Mouse (Mus musculus) CD4-positive, CD25-positive, alpha-beta regulatory T cell, adult 9 weeks (primary cell): Measurements from ENCODE around the gene Slc25a42. TPM values are rescaled to one million over a fixed set of nuclear protein-coding genes. Genes with fewer than 3 reads are reported as not detected.

ENCODE experiments used
- polyA plus RNA-seq: library from polyadenylated mRNA; unstranded; fragments of 100-300 nt; shearing (Covaris generic); gene quantifications from one replicate; pipeline ENCODE4 v1.2.1, GENCODE M21; 2017

Gene Slc25a42
- polyA plus RNA-seq: 15.3 TPM

GRCm38 (mm10) chr8:70212112-70213055 lies at the start of gene Slc25a42:
Gene Slc25a42 (minus strand): TSS chr8:70212305.

DNA sequence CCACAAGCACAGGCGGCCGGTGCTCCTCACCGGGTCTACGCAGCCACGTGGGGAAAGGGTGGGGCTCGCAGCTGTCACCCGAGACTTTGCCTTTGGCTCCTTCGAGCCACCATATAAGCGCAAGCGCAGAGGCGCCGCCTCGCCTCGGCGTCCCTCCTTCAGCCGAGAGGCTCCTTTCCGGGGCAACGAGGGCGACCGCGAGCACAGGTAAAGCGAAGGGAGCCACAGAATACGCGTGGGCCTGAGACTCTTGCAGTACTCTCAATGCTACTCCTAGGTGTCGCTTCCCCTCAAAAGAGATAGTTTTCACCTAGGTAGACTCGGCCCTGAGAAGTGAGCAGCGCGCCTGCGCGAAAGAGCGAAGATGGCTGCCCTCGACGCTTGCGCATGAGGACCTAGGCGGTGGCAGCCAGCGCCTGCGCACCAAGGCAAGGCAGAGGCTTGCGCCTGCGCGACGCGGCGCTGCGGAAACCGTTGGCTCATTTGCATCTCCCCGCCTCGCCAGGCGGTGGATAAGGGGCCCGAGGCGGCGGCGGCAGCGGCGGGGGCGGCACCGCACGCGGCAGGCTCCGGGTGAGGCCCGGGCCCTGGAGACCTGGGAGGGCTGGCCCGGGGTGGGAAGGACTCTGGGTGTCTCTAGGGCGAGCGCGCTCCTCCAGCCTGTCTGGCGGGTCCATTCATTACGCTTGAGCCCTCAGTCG lies 22.1 kb upstream of the Slc25a42 start, which contains the start of the genes Sugp2 and Armc6:
TSS of gene Sugp2 (plus strand) at position 147 of the 701 bp plus-strand sequence.
TSS of gene Armc6 (minus strand) at position 387 of the 701 bp plus-strand sequence.

GRCm38 (mm10) chr8:70172043-70172681 lies 39.9 kb downstream of the Slc25a42 start, which contains the start of gene Tmem161a:
Gene Tmem161a (plus strand): TSS chr8:70172356.

GRCm38 (mm10) chr8:70139026-70139857 lies 72.9 kb downstream of the Slc25a42 start, which contains the start of the genes Rfxank, Borcs8 and Mef2b:
Gene Rfxank (minus strand): TSS chr8:70139154.
Gene Borcs8 (plus strand): TSS chr8:70139499.
Gene Mef2b (plus strand): TSS chr8:70139711.

Other genes with a start within 250 kb of the Slc25a42 start
- 14.8 TPM for gene Gatad2a, start 215.9 kb downstream of the Slc25a42 start, polyA plus RNA-seq
- gene Mau2, start 169.6 kb downstream of the Slc25a42 start, polyA plus RNA-seq: 25.3 TPM
- 74.4 TPM for gene Sugp1, start 169.5 kb downstream of the Slc25a42 start, polyA plus RNA-seq
- gene Tm6sf2, start 139.4 kb downstream of the Slc25a42 start, polyA plus RNA-seq: 0.51 TPM
- gene Hapln4, start 128.8 kb downstream of the Slc25a42 start, polyA plus RNA-seq: not detected
- not detected for gene Ncan, start 91.4 kb downstream of the Slc25a42 start, polyA plus RNA-seq
- gene Nr2c2ap, start 81.0 kb downstream of the Slc25a42 start, polyA plus RNA-seq: 69.0 TPM
- gene Rfxank, start 73.2 kb downstream of the Slc25a42 start, polyA plus RNA-seq: 46.9 TPM
- gene Borcs8, start 72.8 kb downstream of the Slc25a42 start, polyA plus RNA-seq: 73.1 TPM
- 2.6 TPM for gene Mef2b, start 72.6 kb downstream of the Slc25a42 start, polyA plus RNA-seq
- gene Tmem161a, start 39.9 kb downstream of the Slc25a42 start, polyA plus RNA-seq: 57.7 TPM
- gene Sugp2, start 21.9 kb upstream of the Slc25a42 start, polyA plus RNA-seq: 33.0 TPM
- 13.1 TPM for gene Armc6, start 22.2 kb upstream of the Slc25a42 start, polyA plus RNA-seq
- gene Homer3, start 70.5 kb upstream of the Slc25a42 start, polyA plus RNA-seq: 1.3 TPM
- 55.0 TPM for gene Ddx49, start 90.2 kb upstream of the Slc25a42 start, polyA plus RNA-seq
- gene Cope, start 90.2 kb upstream of the Slc25a42 start, polyA plus RNA-seq: 381 TPM
- gene Cers1, start 103.5 kb upstream of the Slc25a42 start, polyA plus RNA-seq: not detected
- not detected for gene Gdf1, start 117.5 kb upstream of the Slc25a42 start, polyA plus RNA-seq
- 3.1 TPM for gene Upf1, start 141.0 kb upstream of the Slc25a42 start, polyA plus RNA-seq
- gene Comp, start 161.3 kb upstream of the Slc25a42 start, polyA plus RNA-seq: 0.33 TPM
- 22.8 TPM for gene Crtc1, start 227.3 kb upstream of the Slc25a42 start, polyA plus RNA-seq